Mouse (Mus musculus) gastrocnemius, postnatal 10 days (tissue): ENCODE measurements around the gene Ly6g6d. TPM values are rescaled to one million over a fixed set of nuclear protein-coding genes. Genes with fewer than 3 reads are reported as not detected.
"Not testable (repeated sequence)": the region's sequence is repeated elsewhere in the genome, so short reads cannot be mapped to it uniquely, and the experiment has no call there.

Experiments used
- DNase-seq: peaks from one replicate; pipeline ENCODE4 v3.0.0; 2021; ENCODE audit warnings: mixed read lengths
- total RNA-seq, 2 experiments: library from RNA; stranded (reverse); gene quantifications; 2 replicates each; pipeline ENCODE4 v1.2.3; 2021

The Ly6g6d gene
- total RNA-seq, 2 experiments from 2014 or later = 0.97 TPM; not detected in 1

DNA sequence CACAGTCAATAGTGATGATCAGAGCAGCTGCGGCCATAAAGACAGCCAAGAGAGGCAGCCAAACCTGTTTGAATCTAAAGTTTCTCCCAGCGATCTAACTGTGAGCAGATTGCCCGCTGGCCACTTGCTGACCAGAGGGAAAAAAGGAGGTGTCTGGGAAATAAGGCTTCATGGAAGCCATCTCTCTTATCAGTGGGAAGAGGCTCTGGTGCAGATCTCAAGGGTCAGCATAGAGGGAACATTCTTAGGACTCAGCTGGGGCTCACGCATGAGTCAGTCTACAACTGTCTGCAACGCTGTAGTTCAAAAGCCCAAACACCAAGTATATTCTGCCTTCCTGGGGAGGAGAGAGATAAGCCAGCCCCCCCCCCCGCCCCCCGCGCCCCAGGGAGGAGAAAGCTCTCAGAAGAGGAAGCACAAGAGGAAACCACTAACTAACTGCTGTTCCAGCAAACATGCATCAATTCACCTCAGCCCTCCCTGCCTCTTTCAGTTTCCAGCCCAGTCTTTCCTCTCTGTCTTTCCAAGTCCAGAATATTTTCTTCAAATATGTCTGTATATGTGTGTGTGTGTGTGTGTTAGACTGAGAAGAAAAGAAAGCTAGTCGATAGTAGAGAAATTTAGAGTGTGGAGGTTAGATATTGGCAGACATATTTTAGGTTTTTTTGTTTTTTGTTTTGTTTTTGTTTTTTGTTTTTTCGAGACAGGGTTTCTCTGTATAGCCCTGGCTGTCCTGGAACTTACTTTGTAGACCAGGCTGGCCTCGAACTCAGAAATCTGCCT lies 29.5 kb downstream of the Ly6g6d start:
- DNase-seq = no peak

DNA sequence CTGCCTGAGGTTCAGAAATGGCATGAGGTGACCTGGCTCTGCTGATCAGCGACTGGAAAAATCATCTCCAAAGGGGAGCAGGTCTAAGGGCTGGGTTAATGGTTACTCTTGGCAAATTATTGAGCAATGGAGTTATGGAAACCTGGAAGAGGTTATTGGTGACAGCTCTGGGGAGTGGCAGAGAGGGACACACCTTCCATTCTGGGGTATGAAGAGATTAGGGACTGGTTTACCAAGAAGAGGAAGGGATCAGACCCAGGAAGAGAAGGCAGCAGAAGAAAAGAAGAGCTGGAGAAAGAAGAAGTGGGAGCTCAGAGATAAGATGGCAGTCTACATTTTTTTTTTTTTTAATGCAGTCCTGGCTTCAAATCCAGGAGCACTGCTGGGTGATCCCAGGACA lies 30.2 kb downstream of the Ly6g6d start:
- no peak for DNase-seq

DNA sequence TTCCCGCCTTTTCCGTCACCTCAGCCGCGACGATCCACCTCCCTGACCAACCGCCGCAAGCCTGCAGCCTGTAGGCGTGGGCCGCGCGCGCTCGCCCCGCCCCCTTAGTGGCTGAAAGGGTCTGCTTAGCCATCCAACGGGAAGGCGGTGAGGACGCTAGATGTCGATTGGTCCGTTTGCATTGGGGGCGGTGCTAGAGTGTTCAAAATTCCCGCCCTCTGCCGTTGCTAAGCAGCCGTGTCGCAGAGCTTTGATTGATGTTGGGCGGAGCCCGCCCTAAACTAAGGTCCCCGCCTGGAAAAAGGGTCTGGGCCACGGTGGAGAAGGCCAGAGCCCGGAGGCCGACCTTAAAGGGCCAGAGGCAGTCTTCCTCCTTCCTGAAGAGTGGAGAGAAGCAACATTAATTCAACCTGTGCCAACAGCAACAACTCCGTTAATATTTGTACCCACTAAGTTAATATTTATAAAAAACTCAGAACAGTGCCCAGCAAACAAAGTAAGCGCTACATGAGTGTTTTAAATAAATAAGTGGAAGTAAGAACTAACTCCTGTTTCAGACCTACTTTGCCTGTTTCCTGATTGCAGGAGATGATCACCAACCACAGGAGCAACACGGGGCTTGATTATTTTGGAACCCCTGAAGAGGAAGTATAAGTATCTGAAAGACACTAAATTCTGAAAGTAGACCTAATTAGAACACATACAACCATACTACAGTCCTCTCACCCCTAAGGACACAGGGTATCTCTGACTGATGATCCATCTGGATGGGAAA lies 31.0 kb downstream of the Ly6g6d start, which contains the start of gene Msh5:
Gene Msh5, minus strand, starts transcription at position 65 of the 775 bp plus-strand sequence.
- DNase-seq = peak; percentile 96

DNA sequence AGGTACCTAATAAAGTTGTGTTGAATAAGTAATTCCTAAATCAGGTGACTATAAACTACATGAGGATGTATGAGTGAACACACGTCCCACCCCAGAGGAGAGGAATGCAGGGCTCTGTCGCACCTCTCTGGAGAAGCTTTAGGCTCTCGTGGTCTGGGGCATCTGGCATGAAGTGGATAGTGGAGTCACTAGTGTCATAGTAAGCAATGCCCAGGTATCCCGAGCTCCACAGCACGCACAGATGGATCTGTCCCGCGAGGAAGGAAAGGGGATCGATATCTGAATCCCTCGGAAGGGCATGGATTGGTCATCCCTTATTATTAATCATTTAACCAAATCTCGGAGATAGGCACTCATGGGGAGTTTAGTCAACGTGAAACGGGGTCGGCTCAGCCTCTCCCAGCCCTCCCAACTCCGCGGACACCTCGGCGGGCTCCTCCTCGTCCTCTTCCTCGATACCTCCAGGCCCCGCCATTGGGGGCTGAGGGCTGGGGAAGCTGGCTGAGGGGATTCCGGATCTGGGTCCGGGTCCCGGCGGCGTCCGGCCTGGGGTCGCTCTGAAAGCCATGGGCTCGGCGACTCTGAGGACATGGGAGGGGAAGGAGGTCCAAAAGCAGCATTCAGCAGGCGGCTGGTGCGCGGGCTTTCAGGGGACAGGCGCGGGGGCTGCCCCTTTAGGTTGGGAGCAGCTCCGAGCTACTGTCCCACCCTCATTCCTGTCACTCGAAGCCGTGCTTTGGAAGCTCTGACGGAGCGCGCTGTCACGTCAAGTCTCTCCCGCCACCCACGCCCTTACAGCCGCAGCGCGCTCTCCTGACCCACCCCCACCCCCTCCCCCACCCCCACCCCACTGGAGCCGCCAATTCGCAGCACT lies 31.8 kb downstream of the Ly6g6d start:
- peak; percentile 51 for DNase-seq

DNA sequence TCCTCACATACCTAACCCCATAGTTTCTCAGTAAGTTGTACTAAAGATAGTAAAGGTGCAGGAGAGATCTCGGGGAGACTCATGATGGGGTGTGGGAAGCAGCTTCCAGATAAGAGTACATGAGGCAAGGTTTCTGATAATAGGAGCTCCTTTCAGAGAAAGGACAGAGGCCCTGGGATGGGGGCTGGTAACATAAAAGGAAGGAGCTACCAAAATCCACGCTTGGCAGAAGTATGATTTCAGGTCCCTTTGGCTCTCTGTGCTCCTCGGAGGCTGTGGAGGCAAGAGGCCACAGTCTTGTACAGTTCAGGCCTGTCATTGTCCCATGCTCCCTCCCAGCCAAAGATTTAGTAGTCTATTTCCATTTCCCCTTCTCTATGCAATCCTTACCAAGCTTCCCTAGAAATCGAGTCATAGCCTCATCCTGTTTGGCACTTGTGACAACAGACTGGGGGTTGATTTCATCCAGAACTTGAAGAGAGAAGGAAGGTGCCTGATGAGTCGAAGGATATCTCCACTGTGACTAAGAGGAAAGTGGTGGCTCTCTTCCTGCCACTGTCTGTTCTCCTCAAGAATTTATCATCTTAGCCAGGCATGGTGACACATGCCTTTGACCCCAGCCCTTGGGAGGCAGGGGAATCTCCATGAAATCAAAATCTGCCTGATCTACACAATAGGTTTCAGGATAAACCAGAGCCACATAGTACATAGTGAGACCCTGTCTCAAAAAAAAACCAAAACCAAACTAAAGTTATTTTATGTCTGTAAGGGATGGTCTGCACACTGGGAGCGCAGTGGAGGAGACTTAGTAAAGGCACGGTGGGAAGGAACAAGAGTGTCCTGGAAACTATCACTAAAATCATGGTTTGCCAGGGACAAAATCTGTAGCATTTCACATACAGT lies 32.7 kb downstream of the Ly6g6d start:
- no peak for DNase-seq

DNA sequence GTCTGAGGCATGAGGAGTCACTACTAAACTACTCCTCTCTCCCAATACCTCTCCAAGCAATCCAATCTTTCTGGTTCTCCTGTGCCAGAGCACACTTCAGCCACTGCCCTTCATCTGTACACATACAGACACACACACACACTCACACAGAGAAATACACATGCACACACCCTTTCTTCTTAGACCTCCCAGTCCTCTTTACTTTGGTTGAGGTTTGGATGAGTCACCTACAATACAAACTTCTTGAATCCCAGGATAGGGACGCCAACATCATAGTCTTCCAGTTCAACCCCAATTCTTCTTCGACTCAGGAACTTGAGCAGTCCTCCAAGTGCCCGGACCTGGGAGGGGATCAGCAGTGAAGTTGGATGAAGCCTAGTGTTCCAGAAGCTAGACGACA lies 34.1 kb downstream of the Ly6g6d start:
- DNase-seq = no peak

DNA sequence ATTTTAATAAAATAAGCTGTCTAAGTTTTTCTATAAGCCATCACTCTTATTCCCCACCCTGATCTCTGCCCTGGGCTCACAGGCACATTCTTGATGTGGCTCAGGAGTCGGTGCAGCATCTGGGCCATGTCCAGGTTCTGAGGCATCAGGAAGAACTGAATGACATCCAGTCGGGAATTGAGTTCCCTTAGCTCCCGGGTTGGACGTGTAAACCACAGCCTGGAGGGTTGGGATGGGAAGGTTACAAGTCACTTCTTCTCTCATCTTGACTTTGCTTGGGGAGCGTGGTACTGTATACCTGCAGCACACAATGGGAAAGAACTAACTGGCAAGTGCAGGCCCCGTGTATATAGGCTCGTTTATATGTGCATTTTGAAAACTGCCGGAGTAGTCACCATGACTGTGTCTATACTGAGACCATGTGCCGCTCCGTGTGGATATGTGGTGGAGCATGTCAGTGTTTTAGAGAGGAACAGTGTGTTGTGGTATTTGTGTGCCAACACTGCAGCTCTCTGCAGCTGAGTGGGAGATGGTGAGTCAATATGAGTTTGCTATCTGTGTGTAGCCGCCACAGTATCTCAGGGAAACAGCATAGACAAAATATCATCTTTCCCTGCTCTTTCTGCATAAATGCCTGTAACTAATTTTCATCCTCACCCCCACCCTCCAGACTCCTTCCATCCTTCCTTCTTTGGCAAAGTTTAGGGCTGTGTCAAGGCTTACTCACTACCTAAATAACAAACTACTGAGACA lies 38.6 kb downstream of the Ly6g6d start:
- DNase-seq = no peak

DNA sequence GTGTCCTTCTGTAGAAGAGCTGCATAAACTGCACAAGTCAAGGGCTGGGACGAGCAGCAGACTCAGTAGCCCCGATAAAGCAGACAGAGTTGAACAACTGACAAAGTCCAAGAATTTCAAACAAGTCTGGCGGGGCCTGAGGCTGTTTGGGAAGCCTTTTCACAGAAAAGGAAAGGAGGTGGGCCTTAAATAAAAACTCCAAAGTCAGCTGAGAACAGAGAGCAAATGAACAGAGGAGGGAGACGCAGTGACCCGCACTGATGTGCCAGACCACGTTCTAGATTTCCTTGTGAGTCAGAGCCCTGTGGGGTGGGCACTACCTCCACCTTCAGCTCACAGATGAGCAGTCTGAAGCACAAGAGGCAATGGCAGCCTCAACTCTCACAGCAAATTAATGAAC lies 43.0 kb downstream of the Ly6g6d start:
- no peak for DNase-seq

DNA sequence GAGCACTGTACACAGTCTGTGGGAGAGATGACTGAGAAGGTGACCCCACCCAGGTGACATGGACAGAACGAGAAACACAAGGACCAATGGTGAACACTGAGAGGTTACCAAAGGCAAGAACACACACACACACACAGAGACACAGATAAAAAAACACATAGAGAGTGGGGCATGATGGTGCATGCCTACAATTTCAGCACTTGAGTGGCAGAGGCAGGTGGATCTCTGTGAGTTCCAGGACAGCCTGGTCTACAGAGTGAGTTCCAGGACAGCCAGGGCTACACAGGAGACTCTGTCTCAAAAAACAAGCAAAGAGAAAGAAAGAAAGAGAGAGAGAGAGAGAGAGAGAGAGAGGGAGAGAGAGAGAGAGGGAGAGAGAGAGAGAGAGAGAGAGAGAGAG lies 44.2 kb downstream of the Ly6g6d start:
- DNase-seq = not testable (repeated sequence)

DNA sequence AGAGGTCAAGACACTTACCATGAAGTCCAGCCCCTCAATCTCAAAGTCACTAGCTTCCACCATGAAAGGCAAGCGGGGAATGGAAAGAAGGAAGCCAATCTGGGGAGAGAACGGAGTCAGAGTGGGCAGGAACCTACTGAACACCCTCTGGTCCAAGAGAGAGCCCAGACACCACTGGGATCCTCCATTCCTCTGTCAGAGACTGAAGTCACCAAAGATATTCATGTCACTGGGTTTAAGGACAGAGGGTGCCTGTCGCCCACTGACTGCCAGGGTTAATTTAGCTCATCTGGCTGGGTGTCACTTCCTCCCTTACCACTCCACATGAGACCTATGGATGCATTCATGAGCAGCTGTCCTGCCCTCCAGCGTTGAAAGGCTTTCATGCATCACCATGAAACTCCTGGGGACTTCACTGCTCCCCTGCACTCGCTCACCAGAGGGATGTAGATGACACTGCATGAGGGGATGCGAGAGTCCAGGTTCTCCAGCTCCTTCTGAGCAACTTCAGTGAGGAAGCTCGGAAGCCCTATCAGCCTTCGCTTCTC lies 45.5 kb downstream of the Ly6g6d start:
- no peak for DNase-seq

DNA sequence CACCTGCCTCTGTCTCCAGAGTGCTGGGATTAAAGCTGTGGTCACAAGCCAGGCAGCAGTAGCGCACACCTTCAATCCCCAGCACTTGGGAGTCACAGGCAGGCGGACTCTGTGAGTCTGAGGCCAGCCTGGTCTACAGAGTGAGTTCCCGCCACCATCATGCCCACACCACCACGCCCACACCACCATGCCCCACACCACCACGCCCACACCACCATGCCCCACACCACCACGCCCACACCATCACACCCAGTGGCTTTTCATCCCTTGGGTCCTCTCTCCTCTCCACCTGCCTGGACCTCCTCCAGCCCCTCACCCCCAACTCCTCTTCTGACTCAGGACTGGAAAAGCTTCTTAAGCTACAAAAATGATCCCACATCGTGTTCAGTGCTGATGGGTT lies 46.0 kb downstream of the Ly6g6d start:
- DNase-seq = no peak

DNA sequence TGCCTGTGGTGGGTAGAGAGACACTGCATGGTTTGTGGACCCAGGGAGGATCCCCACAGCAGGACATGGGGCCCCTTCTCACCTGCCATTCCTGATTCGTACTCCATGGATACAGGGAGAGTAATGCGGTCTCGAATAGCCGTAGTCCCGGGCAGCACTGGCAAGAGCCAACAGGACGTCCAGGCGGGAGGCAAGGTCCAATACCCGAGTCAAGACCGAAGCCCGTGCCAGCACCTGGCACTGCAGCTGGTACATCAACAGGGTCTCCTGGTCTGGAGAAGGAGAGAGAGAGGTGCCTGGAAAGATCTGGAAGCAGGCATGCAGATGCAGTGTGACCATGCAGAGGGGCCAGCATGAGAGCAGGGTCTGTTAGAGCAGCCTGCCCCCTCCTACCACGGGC lies 46.6 kb downstream of the Ly6g6d start:
- DNase-seq = no peak

DNA sequence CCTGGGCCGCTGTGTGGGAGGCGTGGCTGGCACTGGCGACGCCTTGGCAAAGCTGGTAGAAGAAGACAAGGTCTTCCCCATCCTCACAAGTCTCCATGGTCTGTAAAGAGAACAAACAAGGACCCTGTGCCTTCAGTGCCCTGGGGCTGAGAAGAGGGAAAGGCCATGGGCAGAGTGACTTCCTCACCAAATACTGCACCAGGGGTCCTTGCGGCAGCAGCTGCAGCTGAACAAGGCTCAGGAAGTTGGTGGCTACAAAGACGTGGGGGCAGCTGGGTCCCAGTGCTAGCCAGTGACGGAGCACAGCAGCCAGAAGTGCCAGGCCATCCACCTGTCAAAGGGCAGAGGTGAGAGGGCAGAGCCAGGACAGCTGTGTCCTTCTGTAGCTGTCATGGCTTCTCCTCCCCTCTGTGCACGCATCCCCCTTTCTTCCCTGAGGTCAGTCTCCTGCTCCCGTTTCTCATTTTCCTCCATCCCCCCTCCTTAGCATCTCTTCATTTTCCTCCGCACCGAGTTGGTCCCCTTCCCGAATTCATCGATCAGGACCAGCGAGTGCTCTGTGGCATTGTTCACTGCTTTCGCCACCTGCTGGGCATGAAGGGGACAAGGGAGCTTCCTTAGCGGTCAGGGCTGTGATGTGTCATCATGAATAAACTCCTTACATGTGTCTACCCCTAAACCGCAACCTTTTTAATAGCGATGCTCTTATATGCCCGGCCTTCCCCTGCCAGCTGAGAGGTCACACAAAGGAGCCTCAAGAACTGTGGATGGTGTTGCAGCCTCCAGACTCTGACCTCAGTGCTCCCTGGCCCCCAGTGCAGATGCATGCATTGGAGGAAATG lies 48.0 kb downstream of the Ly6g6d start:
- no peak for DNase-seq

DNA sequence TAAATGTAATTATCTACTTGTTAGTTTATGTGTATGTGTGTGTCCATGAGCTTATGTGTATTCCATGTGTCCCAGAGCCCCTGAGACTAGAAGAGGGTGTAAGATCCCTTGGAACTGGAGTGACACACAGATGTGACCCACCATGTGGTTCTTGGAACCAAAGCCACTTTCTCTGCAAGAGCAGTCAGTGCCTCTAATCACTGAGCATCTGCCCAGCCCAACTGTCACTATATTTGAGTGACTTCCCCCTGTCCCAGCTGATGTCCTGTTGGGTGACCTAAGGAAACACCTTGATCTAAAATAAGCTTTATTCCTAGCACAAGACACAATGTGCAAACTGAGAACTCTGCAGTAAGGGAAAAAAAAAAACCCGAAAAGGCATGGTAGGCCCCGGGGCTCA lies 49.5 kb downstream of the Ly6g6d start:
- DNase-seq = no peak

DNA sequence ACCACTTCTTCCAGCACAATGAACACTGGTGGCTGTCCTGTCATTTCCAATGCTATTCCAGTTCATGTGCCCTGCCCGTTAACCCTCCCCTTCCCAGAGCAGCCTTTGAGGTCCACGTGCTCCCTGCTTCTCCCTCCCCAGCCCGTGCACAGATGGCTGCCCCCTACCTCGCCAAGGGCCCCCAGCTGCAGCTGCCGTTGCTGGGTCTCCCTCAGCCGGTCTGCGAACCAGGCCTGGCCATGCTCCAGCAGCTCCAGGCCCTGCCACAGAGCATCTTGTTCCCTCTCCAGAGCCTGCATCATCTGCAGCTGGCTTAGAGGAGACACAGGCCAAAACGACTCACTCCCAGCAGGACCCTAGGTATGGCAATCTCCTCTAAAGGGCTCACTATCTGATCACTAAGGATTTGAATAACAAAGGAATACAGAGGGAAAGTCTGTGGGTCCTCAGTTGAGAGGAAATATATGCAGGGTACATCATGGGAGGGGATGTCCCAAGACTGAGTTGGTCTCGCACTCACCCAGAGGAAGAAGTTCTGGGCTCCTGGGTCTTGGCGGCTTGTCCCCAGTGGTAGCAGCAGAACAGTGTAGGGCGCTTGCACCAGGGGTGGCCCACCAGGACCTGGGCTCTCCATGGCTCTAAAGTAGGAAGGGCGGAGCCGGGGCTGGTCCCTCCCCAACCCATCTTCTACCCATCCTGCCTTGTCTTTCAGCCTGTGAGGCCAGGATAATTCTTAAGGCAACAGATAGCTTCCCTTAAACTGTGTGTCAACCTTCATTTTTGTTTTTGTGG lies 50.4 kb downstream of the Ly6g6d start, which contains the start of gene Sapcd1:
Gene Sapcd1, minus strand, starts transcription at position 740 of the 792 bp plus-strand sequence.
- peak; percentile 80 for DNase-seq

DNA sequence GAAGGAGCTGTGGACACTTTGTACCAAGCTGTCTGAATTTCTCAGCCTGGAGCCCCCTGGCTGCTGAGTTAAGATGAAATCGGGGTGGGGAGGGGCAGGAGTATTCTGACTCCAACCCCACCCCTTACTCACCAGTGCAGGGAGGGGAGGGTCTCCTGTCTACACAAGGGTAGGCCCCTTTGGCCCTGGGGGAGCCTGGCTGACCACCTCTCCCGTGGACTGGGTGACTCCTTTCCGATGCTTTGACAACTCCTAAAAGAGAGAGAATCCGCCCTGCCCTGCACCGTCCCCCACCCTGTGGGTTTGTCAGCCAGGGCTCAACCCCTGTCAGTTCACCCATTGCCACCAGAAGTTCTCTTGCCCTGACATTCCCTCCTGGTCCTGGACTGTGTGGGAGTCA lies 51.7 kb downstream of the Ly6g6d start:
- DNase-seq = peak; percentile 14

DNA sequence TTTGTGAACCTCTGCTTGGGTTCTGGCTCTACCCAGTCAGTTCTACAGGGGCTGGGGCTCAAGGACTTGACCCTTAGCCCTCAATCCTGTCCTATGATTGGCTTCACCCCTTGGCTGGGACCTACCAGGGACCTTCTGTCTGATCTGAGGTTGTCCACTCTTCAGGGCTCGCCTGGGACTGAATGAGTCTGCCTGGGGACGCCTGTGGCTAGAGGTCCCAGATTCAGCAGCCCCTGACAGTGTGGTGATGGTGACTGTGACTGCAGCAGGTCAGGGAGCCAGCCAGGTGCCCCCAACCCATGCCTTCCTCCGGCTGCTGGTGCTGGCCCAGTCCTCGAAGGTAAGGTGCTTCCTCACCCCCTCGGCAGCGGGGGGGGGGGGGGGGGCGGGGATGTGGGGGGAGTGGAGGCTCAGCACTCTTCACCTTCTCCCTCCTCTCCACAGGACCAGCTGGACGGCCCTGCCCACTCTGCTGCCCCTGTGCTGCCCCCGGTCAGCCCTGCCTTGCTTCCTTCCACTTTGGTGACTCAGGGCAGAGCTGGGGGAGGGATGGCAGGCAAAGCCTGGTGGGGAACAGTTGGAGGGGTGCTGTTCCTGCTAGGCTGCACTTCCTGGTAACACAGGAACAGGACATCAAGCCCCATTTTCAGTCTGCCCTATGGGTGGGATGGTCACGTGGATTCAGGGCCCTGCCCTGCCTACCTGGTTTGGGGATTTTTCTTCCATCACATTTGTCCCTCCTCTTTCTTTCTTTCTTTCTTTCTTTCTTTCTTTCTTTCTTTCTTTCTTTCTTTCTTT lies 53.0 kb downstream of the Ly6g6d start:
- DNase-seq = peak; percentile 12

DNA sequence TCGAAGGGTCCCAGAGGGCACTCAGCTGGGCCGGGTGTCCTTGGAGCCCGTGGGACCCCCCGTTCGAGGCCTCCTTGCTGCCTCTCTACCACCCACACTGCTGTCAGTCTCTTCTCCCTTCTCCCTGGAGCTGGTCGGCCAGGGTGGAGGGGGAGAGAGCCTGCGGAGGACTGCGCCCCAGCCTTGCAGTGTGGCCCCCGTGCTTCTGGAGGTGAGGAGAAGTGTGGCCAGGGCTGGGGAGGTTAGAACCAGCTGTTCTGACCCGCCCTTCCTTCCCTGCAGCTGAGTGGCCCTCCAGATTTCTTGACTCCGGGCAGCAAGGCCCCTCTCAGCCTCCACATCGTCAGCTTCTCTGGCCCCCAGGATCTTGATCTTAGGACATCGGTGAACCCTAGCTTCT lies 53.6 kb downstream of the Ly6g6d start:
- DNase-seq = no peak
